Mouse (Mus musculus) ZHBTc4 (cell line): ENCODE measurements around the gene Osbpl3.

Experiments
- DNase-seq: peaks from one replicate; pipeline ENCODE4 v3.0.0-alpha.2; 2011; ENCODE audit warnings: low read depth, low spot score

Osbpl3 gene

DNA sequence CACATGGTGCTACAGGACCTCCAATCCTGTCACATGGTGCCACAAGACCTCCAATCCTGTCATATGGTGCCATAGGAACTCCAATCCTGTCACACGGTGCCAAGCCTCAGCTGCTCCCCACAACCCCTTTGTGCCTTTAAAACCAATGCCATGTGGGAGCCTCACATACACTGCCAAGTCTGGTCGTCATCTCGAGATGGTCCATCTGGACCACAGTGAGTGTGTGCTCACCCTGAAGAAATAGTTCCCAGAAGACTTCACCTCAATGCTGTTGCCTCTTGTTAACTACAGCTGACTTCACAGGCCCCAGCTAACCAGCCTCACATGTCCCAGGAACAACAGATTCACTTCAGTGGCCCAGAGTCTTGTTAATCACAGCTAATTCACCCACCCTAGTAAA is 169.1 kb downstream of the Osbpl3 start:
- DNase-seq: no peak

GRCm38 (mm10) chr6:50279642-50280041 is 176.4 kb downstream of the Osbpl3 start:
- no peak for DNase-seq

GRCm38 (mm10) chr6:50273947-50274346 is 182.1 kb downstream of the Osbpl3 start:
- no peak for DNase-seq

GRCm38 (mm10) chr6:50273416-50273815 is 182.6 kb downstream of the Osbpl3 start:
- no peak for DNase-seq

- DNase-seq: no peak
Measured at GRCm38 (mm10) chr6:50263670-50264069, 192.3 kb downstream of the Osbpl3 start, which contains the start of gene Gsdme. TSS of gene Gsdme (minus strand) at chr6:50263862.

- no peak for DNase-seq
Measured at GRCm38 (mm10) chr6:50262310-50262709, 193.7 kb downstream of the Osbpl3 start.

GRCm38 (mm10) chr6:50261922-50262261 is 194.1 kb downstream of the Osbpl3 start:
- no peak for DNase-seq

DNA sequence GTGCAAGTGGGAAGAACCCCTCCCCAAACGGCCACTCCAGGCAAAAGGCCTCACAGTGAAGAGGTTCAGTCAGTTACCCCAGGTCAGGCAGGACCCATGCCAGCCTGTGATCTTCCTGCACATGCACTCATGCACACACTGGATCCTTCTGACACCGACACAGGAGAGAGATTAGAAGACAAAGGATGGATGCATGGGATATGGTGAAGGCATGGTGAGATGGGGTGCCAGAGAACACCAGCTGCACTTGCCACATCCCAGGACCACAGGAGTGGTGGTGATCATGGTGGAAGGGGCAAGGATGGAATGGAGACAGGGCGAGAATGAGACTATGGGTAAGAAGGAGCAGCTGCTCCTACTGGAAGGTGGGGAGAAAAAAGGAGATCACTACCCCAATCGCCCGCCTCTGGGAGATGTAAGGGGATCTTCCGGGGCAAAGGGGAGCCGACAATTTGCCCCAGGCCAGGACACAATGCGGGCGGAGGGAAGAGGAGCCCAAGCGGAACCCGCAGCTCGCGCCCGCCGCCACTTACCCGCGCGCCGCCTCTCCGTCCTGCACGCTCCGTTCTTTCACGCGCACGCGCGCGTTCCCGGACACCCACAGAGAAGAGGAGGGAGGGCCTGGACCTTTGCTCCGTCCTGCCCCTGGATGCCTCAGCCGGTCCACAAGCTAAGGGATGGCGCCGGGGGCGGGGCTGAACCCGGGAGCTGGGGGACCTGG is 194.6 kb downstream of the Osbpl3 start:
- DNase-seq: peak; percentile 90

DNA sequence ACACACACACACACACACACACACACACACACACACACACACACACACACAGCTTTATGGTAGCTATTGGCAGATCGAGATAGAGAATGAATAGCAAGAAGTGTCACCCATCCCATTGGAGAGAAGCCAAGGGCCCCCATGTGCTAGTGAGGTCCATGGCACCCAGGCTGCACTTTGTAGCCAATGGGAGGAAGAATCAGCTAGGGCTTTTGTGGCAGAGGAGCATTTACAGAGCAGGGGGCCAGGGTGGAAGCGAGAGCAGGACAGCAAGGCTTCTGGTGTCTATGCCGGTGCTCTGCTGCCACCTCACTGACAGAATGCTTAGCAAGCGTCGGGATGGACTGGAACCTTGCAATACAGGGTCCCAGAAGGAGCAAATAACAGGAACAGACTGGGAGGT is 200.6 kb downstream of the Osbpl3 start:
- DNase-seq: no peak

DNA sequence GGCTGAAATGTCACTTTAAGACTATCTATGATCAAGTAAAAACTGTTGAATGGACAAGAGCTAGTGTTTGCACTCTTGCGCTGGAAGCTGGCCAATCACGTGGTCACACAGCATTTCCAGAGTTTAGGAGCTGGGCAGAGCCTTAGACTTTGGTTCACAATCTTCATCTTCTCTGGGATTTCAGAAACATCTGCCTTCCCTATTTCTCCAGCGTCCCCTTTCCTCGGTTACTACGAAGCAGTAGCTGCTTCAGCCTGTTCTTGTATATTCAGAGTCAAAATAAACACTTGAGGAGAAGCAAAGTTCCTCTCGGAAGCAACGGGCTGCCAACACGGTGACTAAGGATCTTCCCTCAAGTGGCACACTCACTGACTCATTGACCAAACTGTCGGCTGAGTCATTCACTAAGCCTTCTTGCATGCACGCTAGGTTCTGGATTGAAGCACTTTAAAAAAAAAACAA is 201.2 kb downstream of the Osbpl3 start:
- DNase-seq: no peak

GRCm38 (mm10) chr6:50252690-50253089 is 203.3 kb downstream of the Osbpl3 start:
- DNase-seq: no peak

DNA sequence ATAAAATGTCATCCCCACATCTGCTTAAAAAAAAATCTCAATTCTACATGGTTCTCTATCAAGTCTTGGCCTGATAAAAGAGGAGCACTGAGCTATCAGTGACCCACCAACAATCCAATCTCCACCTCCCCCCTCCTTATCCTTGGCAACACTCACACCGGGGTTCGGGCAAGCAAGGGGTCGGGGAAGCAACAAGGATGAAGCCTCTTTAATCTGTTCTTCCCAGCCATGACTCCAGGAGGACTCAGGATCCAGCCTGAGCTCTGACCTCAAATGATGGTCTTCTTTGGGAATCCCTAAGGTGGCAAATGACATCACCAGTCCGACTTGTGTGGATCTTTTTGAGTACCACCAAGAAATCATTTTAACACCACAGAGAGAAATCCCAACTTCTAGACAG is 208.2 kb downstream of the Osbpl3 start:
- DNase-seq: no peak

DNA sequence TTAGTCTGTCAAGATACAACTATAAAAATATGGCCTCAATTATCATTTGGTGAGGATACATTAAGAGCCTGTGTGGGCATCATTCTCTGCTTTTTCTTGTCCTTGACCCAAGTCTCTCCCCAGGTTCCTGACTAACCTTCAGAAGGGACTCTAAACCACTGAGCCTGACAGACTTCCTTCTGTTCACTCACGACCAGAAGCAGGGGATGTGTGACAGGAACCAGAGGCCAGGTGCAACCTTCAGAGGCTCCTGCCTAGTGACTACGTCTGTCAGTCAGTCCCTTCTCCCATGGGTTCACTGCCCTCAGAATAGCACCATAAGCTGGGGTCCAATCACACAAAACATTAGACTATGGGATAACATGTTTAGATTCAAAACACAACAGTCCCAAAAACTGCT is 208.6 kb downstream of the Osbpl3 start:
- DNase-seq: no peak

DNA sequence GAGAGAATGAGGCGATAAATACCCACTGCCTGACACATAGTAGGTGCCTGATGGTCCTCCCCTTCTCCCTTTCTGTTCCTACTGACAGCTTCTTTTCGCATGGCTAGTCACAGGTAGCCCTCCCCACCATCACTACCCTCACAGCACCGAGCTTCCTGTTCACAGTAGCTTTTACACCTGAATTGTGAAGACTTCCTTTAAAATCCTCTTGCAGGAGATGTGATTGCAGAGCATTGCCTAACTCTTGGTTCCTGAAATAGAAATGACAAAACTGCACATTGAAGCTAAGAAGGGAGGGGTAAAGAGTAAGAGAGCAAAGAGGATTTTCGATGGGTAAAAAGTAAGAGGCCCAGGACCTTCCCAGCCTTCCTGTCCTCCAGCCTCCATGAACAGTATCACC is 211.0 kb downstream of the Osbpl3 start:
- no peak for DNase-seq

DNA sequence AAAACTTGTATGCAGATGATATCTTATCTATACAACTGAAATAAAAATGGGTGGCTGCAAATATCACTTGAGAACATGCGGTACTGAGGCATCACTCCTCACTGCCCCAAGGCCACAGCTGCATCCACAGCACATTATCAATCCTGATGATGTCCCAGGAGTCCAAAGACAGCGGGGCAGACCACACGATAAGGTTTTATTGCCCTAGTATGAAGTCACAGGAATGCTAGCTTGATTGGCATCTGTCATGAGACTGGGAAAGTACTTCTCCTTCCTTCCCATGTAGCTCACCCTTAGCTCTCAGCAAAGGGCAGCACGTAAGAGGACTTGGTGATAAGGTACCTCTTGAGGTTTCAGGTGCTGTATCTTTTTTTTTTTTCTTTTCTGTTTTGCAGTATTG is 211.9 kb downstream of the Osbpl3 start:
- no peak for DNase-seq
